Mouse (Mus musculus) heart, embryonic 14.5 days (tissue): ENCODE measurements at regions not wholly inside any gene's neighbourhood (a gene's known extent, or its start where the extent isn't known, plus 50 kb on each side); places are given as distances from the start of the nearest gene placed in this dataset.

ENCODE experiments used
- ATAC-seq: fragments of 200-750 bp; cut with Nextera tagmentation; 2 replicates; pipeline ENCODE4 v1.8.0; 2017; ENCODE audit warnings: low read depth, moderate TSS enrichment; ENCODE audit not compliant: insufficient number of reproducible peaks, insufficient read depth, low FRiP score
- H3K27ac ChIP-seq, 2 experiments: fragments of 200-500 bp in 1 of 2; fragments of 300-500 bp in 1 of 2; sonication (generic) in 1 of 2; replicated peaks in 1 of 2; 2 replicates each; pipeline ENCODE4 v1.5.1; 2012 to 2014; ENCODE audit warnings: low read depth in 2 of 2, low read length in 2 of 2, control low read depth in 1 of 2, mild to moderate bottlenecking in 1 of 2, mixed read lengths in 1 of 2; ENCODE audit not compliant: control insufficient read depth in 1 of 2, insufficient read depth in 1 of 2
- H3K27me3 ChIP-seq: fragments of 300-500 bp; sonication (generic); 2 replicates; pipeline ENCODE4 v1.6.1; 2014; ENCODE audit warnings: mild to moderate bottlenecking, low read length, control low read depth; ENCODE audit not compliant: control insufficient read depth, insufficient read depth
- H3K36me3 ChIP-seq: fragments of 300-500 bp; sonication (generic); 2 replicates; pipeline ENCODE4 v1.6.1; 2014; ENCODE audit warnings: mild to moderate bottlenecking, control low read depth, low read length, mixed read lengths; ENCODE audit not compliant: control insufficient read depth, insufficient read depth
- H3K4me1 ChIP-seq, 2 experiments: fragments of 200-500 bp in 1 of 2; fragments of 300-500 bp in 1 of 2; sonication (generic) in 1 of 2; 2 replicates each; pipeline ENCODE4 v1.6.1; 2012 to 2014; ENCODE audit warnings: low read length in 2 of 2, control low read depth in 1 of 2, mixed read lengths in 1 of 2; ENCODE audit not compliant: control insufficient read depth in 2 of 2, insufficient read depth in 2 of 2
- H3K4me2 ChIP-seq: fragments of 300-500 bp; sonication (generic); 2 replicates; pipeline ENCODE4 v1.6.1; 2014; ENCODE audit warnings: mild to moderate bottlenecking, low read length
- H3K4me3 ChIP-seq, 2 experiments: fragments of 200-500 bp in 1 of 2; fragments of 300-500 bp in 1 of 2; sonication (generic) in 1 of 2; 2 replicates each; pipeline ENCODE4 v1.5.1; 2012 to 2014; ENCODE audit warnings: low read length in 2 of 2, mild to moderate bottlenecking in 2 of 2, control low read depth in 1 of 2, low read depth in 1 of 2, moderate library complexity in 1 of 2; ENCODE audit not compliant: control insufficient read depth in 1 of 2, insufficient read depth in 1 of 2
- H3K9ac ChIP-seq: fragments of 300-500 bp; sonication (generic); 2 replicates; pipeline ENCODE4 v1.6.1; 2014; ENCODE audit warnings: mild to moderate bottlenecking, low read length
- H3K9me3 ChIP-seq: fragments of 300-500 bp; sonication (generic); 2 replicates; pipeline ENCODE4 v1.6.1; 2016; ENCODE audit warnings: low read length, control low read depth; ENCODE audit not compliant: control insufficient read depth
- WGBS: fragments of 180-500 bp; shearing (Covaris S2); extraction: QIAGEN DNeasy Blood & Tissue Kit; methylation state at CpG from one replicate; pipeline ENCODE4 v1.1.7; 2014; 5-methylcytosine and 5-hydroxymethylcytosine counted together

- WGBS, result 65% methylated on average over 15 of the region's 15 CpGs
- no peak for ATAC-seq
Observed at GRCm38 (mm10) chr16:7638955-7639755, 785.8 kb downstream of the Tmem114 start.

DNA sequence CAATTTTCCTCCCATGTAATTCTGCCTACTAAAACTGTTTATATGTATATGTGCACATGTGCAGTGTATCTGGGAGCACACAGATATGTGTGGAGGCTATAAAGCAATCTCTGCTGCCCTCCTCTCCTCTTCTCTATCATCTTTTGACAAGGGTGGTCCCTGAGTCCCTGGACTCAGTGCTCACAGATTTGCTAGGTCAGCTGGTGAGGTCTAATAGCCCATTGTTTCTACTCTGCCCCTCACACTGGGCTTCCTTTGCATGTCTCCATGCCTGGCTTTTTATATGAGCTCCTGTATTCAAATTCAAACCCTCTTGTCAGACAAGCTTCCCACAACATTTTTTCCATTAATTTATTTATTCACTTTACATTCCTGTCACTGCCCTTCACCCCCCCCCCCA is 786.9 kb downstream of the Tmem114 start:
- no peak overlapping the region for H3K27ac ChIP-seq
- H3K9me3 ChIP-seq, result no peaks in the 10 kb centered on the region
- ATAC-seq, result no peak
- H3K27me3 ChIP-seq, result no peaks in the 10 kb centered on the region
- no peak overlapping the region for H3K9ac ChIP-seq
- no peak overlapping the region for H3K4me2 ChIP-seq
- no peaks in the 10 kb centered on the region for H3K36me3 ChIP-seq
- H3K4me1 ChIP-seq, result no peaks in the 10 kb centered on the region
- H3K4me3 ChIP-seq, result no peak overlapping the region

More at GRCm38 (mm10) chr16:7638955-7639755, 785.8 kb downstream of the Tmem114 start:
- H3K4me3 ChIP-seq, result no peak overlapping the region
- no peak overlapping the region for H3K4me2 ChIP-seq
- H3K27ac ChIP-seq, result no peak overlapping the region
- H3K27me3 ChIP-seq, result no peaks in the 10 kb centered on the region
- H3K4me1 ChIP-seq, result no peaks in the 10 kb centered on the region
- H3K9ac ChIP-seq, result no peak overlapping the region
- no peaks in the 10 kb centered on the region for H3K36me3 ChIP-seq
- H3K9me3 ChIP-seq, result no peaks in the 10 kb centered on the region

DNA sequence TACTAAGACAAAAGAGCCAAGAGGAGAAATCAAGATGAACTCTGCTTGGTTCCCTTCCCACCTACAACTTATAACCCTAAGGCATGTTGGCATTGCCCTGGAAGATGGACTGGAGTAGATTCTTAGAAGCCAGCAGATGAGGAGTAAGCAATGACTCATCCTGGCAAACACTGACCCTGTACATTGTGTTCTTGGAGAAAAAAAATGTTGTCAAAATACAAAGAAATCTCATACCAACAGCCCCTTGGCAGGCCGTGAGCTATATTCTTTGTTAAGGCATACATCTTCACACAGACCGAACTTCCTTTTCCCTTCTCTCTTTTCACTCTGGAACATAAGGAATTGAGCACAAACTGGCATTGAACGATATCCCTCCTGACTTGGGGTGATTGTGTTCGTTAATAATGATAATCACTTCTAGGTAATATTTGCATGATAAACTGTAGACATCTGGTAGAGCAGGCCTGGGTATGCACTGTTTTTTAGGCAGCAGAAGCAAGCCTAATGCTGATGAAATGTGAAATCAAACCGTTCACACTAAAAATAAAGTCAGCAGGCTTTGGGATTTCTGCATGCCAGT is 787.7 kb downstream of the Tmem114 start:
- no peak overlapping the region for H3K27ac ChIP-seq
- no peaks in the 10 kb centered on the region for H3K27me3 ChIP-seq
- no peak overlapping the region for H3K4me2 ChIP-seq
- H3K4me3 ChIP-seq, result no peak overlapping the region
- WGBS, result 67% methylated on average over 5 of the region's 5 CpGs
- no peaks in the 10 kb centered on the region for H3K36me3 ChIP-seq
- H3K4me1 ChIP-seq, result peaks cover 0 to 2% of the 10 kb centered on the region in 2 experiments; a peak in 1 of 4 replicates
- H3K9me3 ChIP-seq, result no peaks in the 10 kb centered on the region
- no peak overlapping the region for H3K9ac ChIP-seq
- no peak for ATAC-seq

GRCm38 (mm10) chr16:7636326-7636725 is 788.6 kb downstream of the Tmem114 start:
- H3K4me1 ChIP-seq, result peaks cover 0 to 2% of the 10 kb centered on the region in 2 experiments; a peak in 1 of 4 replicates
- no peaks in the 10 kb centered on the region for H3K27me3 ChIP-seq
- H3K36me3 ChIP-seq, result no peaks in the 10 kb centered on the region
- no peak overlapping the region for H3K4me3 ChIP-seq
- H3K4me2 ChIP-seq, result no peak overlapping the region
- no peak overlapping the region for H3K9ac ChIP-seq
- 60% methylated on average over 5 of the region's 5 CpGs for WGBS
- no peak for ATAC-seq
- H3K9me3 ChIP-seq, result no peaks in the 10 kb centered on the region
- H3K27ac ChIP-seq, result no peak overlapping the region

GRCm38 (mm10) chr16:7632474-7632873 is 792.5 kb downstream of the Tmem114 start:
- no peak overlapping the region for H3K4me3 ChIP-seq
- no peak for ATAC-seq
- H3K4me2 ChIP-seq, result no peak overlapping the region
- no peaks in the 10 kb centered on the region for H3K9me3 ChIP-seq
- H3K27me3 ChIP-seq, result no peaks in the 10 kb centered on the region
- H3K36me3 ChIP-seq, result no peaks in the 10 kb centered on the region
- no peak overlapping the region for H3K9ac ChIP-seq
- 11% methylated on average over 5 of the region's 5 CpGs for WGBS
- H3K27ac ChIP-seq, result no peak overlapping the region
- H3K4me1 ChIP-seq, result peaks cover 0 to 2% of the 10 kb centered on the region in 2 experiments; a peak in 1 of 4 replicates

- Histone ChIP-seq H3K9me3 (no peaks in the 10 kb centered on the region), H3K4me3 (no peak overlapping the region), H3K27me3 (no peaks in the 10 kb centered on the region), H3K27ac (no peak overlapping the region), H3K4me1 (peaks cover 0 to 2% of the 10 kb centered on the region in 2 experiments; a peak in 1 of 4 replicates), H3K36me3 (no peaks in the 10 kb centered on the region), H3K4me2 (no peak overlapping the region), H3K9ac (no peak overlapping the region)
- 44% methylated on average over 8 of the region's 8 CpGs for WGBS
- ATAC-seq, result no peak
Observed at GRCm38 (mm10) chr16:7628351-7628750, 796.6 kb downstream of the Tmem114 start.

GRCm38 (mm10) chr16:7606602-7607001 is 818.3 kb downstream of the Tmem114 start:
- Histone ChIP-seq H3K27ac (no peak overlapping the region), H3K4me3 (no peak overlapping the region), H3K4me2 (no peak overlapping the region), H3K9ac (no peak overlapping the region), H3K4me1 (peaks cover 0 to 2% of the 10 kb centered on the region in 2 experiments; a peak in 1 of 4 replicates), H3K9me3 (no peaks in the 10 kb centered on the region), H3K27me3 (no peaks in the 10 kb centered on the region), H3K36me3 (no peaks in the 10 kb centered on the region)
- no peak for ATAC-seq
- WGBS, result 27% methylated on average over 2 of the region's 2 CpGs
